Comparison of ENCODE assay signal across 25 mouse cellular contexts in genomic region chr3:65689705-65690104, GRCm38 (mm10). TPM values are rescaled to one million over a fixed set of nuclear protein-coding genes. Genes with fewer than 3 reads are reported as not detected.
"Had no signal": no experiment of that assay in that cellular context is flagged by ENCODE, and none has a peak within 500 bp of the region (broad histone marks: within the 10 kb centered on the region; RNA-seq: fewer than 3 reads in every experiment).

No protein-coding gene starts in this region.

- ATAC-seq: hindbrain, embryonic 16.5 days; inflammation-experienced regulatory T-cells, adult 6 months; intestine, embryonic 15.5 days; intestine, postnatal 0 days had no signal

- H3K4me1 ChIP-seq: hindbrain, embryonic 12.5 days; intestine, embryonic 15.5 days; limb, embryonic 13.5 days; limb, embryonic 15.5 days had no signal

- H3K36me3 ChIP-seq: heart, embryonic 10.5 days; heart, embryonic 12.5 days; hindbrain, embryonic 10.5 days; hindbrain, embryonic 12.5 days; intestine, embryonic 15.5 days; limb, embryonic 15.5 days had no signal

- H3K27ac ChIP-seq: gastrocnemius, adult 2 months; heart, embryonic 10.5 days; hindbrain, embryonic 10.5 days; hindbrain, embryonic 12.5 days; hindbrain, embryonic 14.5 days; intestine, embryonic 15.5 days; limb, embryonic 13.5 days; limb, embryonic 15.5 days had no signal

- H3K4me2 ChIP-seq: heart, embryonic 12.5 days; hindbrain, embryonic 12.5 days; hindbrain, embryonic 14.5 days; intestine, embryonic 15.5 days; limb, embryonic 13.5 days; limb, embryonic 15.5 days had no signal

- H3K27me3 ChIP-seq: heart, embryonic 12.5 days; hindbrain, embryonic 12.5 days; intestine, embryonic 15.5 days; limb, embryonic 13.5 days; limb, embryonic 15.5 days had no signal

- H3K9me3 ChIP-seq: heart, embryonic 10.5 days; hindbrain, embryonic 10.5 days; hindbrain, embryonic 12.5 days; intestine, embryonic 15.5 days; limb, embryonic 15.5 days had no signal

- DNase-seq: gastrocnemius, adult 2 months; gastrocnemius, postnatal 10 days; gastrocnemius, postnatal 25 days; heart, adult 18-20 months; heart, postnatal 10 days; heart, postnatal 4 days; kidney, adult 18-20 months; kidney, adult 8-10 months; kidney, postnatal 14 days; kidney, postnatal 36 days; layer of hippocampus, adult 9-11 months; layer of hippocampus, postnatal 36 days; left cerebral cortex, postnatal 4 days had no signal

- H3K9ac ChIP-seq: heart, embryonic 12.5 days; hindbrain, embryonic 12.5 days; hindbrain, embryonic 14.5 days; intestine, embryonic 15.5 days; limb, embryonic 13.5 days; limb, embryonic 15.5 days had no signal

- H3K4me3 ChIP-seq: gastrocnemius, adult 2 months; heart, embryonic 10.5 days; heart, embryonic 12.5 days; hindbrain, embryonic 10.5 days; hindbrain, embryonic 12.5 days; intestine, embryonic 15.5 days; limb, embryonic 13.5 days; limb, embryonic 15.5 days had no signal

RNA-seq across cellular contexts. Expression of gene Lekr1, which starts 23.7 kb away (rescaled TPM):
- polyA plus RNA-seq: liver, adult 2 months had no signal
